Mouse (Mus musculus) thymus, adult 2 months (tissue): ENCODE data around the gene Snn. TPM values are rescaled to one million over a fixed set of nuclear protein-coding genes. Genes with fewer than 3 reads are reported as not detected.

ENCODE experiments used
- DNase-seq: peaks from one replicate; pipeline ENCODE4 v3.0.0; 2021
- H3K27ac ChIP-seq: fragments of 200-500 bp; 2 replicates; pipeline ENCODE4 v1.5.1; 2012; ENCODE audit warnings: low read length, control low read depth; ENCODE audit not compliant: control insufficient read depth, insufficient read depth
- H3K27me3 ChIP-seq: fragments of 200-500 bp; 2 replicates; pipeline ENCODE4 v1.6.1; 2012; ENCODE audit warnings: mild to moderate bottlenecking, low read length, moderate library complexity, mixed read lengths; ENCODE audit not compliant: control insufficient read depth, insufficient read depth
- H3K36me3 ChIP-seq: fragments of 200-500 bp; 2 replicates; pipeline ENCODE4 v1.6.1; 2012; ENCODE audit warnings: mild to moderate bottlenecking, low read length, moderate library complexity; ENCODE audit not compliant: control insufficient read depth, insufficient read depth
- H3K4me1 ChIP-seq: fragments of 200-500 bp; replicated peaks from 2 replicates; pipeline ENCODE4 v1.6.1; 2012; ENCODE audit warnings: low read length; ENCODE audit not compliant: control insufficient read depth, insufficient read depth
- H3K4me3 ChIP-seq: fragments of 200-500 bp; 2 replicates; pipeline ENCODE4 v1.5.1; 2012; ENCODE audit warnings: mild to moderate bottlenecking, low read length, control low read depth, moderate library complexity; ENCODE audit not compliant: control insufficient read depth, insufficient read depth
- CTCF ChIP-seq: fragments of 200-500 bp; IDR thresholded peaks from 2 replicates; pipeline ENCODE4 v1.5.1; 2012; ENCODE audit warnings: mild to moderate bottlenecking, control low read depth, low read length, moderate library complexity, borderline replicate concordance; ENCODE audit not compliant: control insufficient read depth, poor library complexity, insufficient read depth; ENCODE audit errors: extremely low read depth
- POLR2A ChIP-seq: fragments of 200-500 bp; IDR thresholded peaks from 2 replicates; pipeline ENCODE4 v1.6.1; 2012; ENCODE audit warnings: mild to moderate bottlenecking, low read length, control low read depth, moderate library complexity; ENCODE audit not compliant: control insufficient read depth, poor library complexity, insufficient read depth; ENCODE audit errors: extremely low read depth
- WGBS: fragments of 180-500 bp; shearing (Covaris S2); methylation state at CpG from one replicate; pipeline ENCODE4 v1.1.7; 2018; 5-methylcytosine and 5-hydroxymethylcytosine counted together
- polyA plus RNA-seq: library from polyadenylated mRNA; depleted of rRNA; stranded (reverse); fragments of >200 nt; gene quantifications from 2 replicates; pipeline ENCODE4 v1.2.3, GENCODE M21; 2012

Snn gene
- polyA plus RNA-seq, 1 experiment = 85.4 TPM

GRCm38 (mm10) chr16:11016353-11016752 lies 44.4 kb upstream of the Snn start:
- 78% methylated on average over 4 of the region's 4 CpGs for WGBS
- no peak for DNase-seq
- no peak for TF ChIP-seq POLR2A
- no peak for TF ChIP-seq CTCF
- peaks cover 12% of the 10 kb centered on the region for H3K4me1 ChIP-seq
- no peaks in the 10 kb centered on the region for H3K27me3 ChIP-seq
- no peaks in the 10 kb centered on the region for H3K36me3 ChIP-seq
- no peak overlapping the region for H3K27ac ChIP-seq
- no peak overlapping the region for H3K4me3 ChIP-seq

GRCm38 (mm10) chr16:11017807-11018595 lies 42.7 kb upstream of the Snn start:
- Histone ChIP-seq H3K36me3 (no peaks in the 10 kb centered on the region), H3K4me1 (peaks cover 1% of the 10 kb centered on the region), H3K27ac (no peak overlapping the region), H3K27me3 (no peaks in the 10 kb centered on the region), H3K4me3 (no peak overlapping the region)
- WGBS = 76% methylated on average over 11 of the region's 11 CpGs
- DNase-seq = no peak
- TF ChIP-seq POLR2A (no peak), CTCF (no peak)

GRCm38 (mm10) chr16:11021403-11022112 lies 39.2 kb upstream of the Snn start:
- DNase-seq = no peak
- H3K27ac ChIP-seq = no peak overlapping the region
- TF ChIP-seq POLR2A (no peak), CTCF (no peak)
- H3K27me3 ChIP-seq = no peaks in the 10 kb centered on the region
- H3K36me3 ChIP-seq = no peaks in the 10 kb centered on the region
- no peak overlapping the region for H3K4me3 ChIP-seq
- no peaks in the 10 kb centered on the region for H3K4me1 ChIP-seq
- WGBS = 95% methylated on average over 3 of the region's 3 CpGs

GRCm38 (mm10) chr16:11022113-11022489 lies 38.6 kb upstream of the Snn start:
- WGBS = 98% methylated on average over 4 of the region's 4 CpGs
- Histone ChIP-seq H3K27ac (no peak overlapping the region), H3K36me3 (no peaks in the 10 kb centered on the region)

GRCm38 (mm10) chr16:11023618-11024017 lies 37.1 kb upstream of the Snn start:
- H3K4me1 ChIP-seq = no peaks in the 10 kb centered on the region
- no peaks in the 10 kb centered on the region for H3K36me3 ChIP-seq
- no peaks in the 10 kb centered on the region for H3K27me3 ChIP-seq
- H3K27ac ChIP-seq = no peak overlapping the region
- H3K4me3 ChIP-seq = no peak overlapping the region
- TF ChIP-seq CTCF (no peak), POLR2A (no peak)
- 98% methylated on average over 5 of the region's 5 CpGs for WGBS
- no peak for DNase-seq

More at GRCm38 (mm10) chr16:11022113-11022489, 38.6 kb upstream of the Snn start:
- TF ChIP-seq POLR2A = no peak
- no peak for TF ChIP-seq CTCF
- no peak for DNase-seq
- Histone ChIP-seq H3K4me3 (no peak overlapping the region), H3K4me1 (no peaks in the 10 kb centered on the region), H3K27me3 (no peaks in the 10 kb centered on the region)

GRCm38 (mm10) chr16:11024841-11025240 lies 35.9 kb upstream of the Snn start:
- Histone ChIP-seq H3K36me3 (no peaks in the 10 kb centered on the region), H3K27ac (no peak overlapping the region), H3K27me3 (no peaks in the 10 kb centered on the region), H3K4me1 (no peaks in the 10 kb centered on the region), H3K4me3 (no peak overlapping the region)
- no peak for DNase-seq
- WGBS = 94% methylated on average over 3 of the region's 3 CpGs
- TF ChIP-seq POLR2A (no peak), CTCF (no peak)
